Mouse (Mus musculus): ENCODE measurements around the gene 2610001J05Rik. TPM values are rescaled to one million over a fixed set of nuclear protein-coding genes. Genes with fewer than 3 reads are reported as not detected.
"Not testable (repeated sequence)": the region's sequence is repeated elsewhere in the genome, so short reads cannot be mapped to it uniquely, and the experiment has no call there.

2610001J05Rik gene
- total RNA-seq (2015) (38.0 and 50.1 TPM in 2 replicates), total RNA-seq (2017) (51.7 and 58.2 TPM in 2 replicates)

DNA sequence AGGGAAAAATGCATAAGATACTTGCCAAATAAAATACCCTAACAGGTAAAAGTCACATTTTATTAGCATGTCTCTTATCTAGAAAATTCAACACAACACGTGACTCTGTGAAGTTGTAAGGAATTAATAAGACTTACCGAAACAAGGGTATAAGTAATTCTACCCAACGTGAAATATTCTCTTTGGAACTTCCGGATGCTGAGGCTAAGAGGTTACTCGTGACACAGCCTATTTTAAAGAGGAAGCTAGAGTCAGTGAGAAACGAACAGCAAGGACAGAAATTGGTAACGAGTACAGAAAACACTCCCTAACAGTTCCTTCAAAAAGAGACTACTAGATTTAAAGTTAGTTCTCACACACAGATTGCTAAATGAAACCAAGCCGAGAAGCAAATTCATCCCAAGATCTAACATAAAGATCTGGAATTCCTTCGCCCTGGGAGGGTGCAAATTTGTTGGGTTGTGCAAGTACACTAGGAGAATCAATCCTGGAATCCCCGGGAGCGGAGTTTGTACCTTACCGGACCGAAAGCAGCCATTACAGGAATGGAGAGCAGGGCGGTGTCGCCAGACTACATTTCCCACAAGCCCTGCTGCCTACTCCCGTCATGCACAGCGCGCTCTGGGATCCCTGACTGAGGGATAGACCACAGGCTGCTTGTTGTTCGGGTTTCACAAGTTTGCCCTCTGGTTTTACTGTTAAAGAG, at the start of gene 2610001J05Rik:
TSS of gene 2610001J05Rik (minus strand) at position 600 of the 706 bp plus-strand sequence.
- ATAC-seq (replicated peaks; ENCODE audit: poor library complexity): peak; percentile 96

DNA sequence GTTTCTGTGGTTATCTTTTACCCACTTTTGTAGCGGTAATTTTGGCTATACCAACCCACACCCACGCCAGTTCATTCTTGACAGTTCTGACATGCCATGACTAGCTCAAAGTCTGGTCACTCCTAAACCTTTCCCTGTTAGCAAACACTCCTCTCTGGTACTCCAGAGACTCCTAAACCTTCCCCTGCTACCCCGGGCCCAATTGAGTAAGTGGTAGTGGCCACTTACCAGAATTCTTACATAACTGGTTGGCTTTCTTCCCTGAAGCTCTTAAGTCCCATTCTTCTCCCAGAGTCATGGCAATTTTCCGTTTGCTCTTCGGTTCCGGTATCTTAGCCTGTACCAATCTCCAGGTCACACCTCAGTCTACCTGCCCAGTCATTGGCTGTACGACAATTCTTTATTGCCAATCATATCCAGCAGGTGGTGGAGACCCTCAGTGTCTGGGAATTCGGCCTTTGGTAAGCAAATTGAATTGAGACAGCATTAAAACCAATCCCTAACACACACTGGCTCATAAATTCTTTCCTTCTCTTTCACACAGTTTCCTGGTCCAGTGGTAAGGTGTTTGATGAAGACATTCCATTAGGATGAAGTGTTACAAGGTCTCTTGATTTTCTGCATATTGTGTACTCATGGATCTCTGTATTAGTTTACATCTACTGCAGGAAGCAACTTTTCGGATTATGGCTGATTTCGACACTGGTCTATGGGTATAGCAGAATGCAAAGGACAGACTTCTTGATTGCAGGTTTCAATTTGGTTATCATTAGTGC, 38.6 kb upstream of the 2610001J05Rik start:
- no peak for ATAC-seq (replicated peaks; ENCODE audit: poor library complexity)

DNA sequence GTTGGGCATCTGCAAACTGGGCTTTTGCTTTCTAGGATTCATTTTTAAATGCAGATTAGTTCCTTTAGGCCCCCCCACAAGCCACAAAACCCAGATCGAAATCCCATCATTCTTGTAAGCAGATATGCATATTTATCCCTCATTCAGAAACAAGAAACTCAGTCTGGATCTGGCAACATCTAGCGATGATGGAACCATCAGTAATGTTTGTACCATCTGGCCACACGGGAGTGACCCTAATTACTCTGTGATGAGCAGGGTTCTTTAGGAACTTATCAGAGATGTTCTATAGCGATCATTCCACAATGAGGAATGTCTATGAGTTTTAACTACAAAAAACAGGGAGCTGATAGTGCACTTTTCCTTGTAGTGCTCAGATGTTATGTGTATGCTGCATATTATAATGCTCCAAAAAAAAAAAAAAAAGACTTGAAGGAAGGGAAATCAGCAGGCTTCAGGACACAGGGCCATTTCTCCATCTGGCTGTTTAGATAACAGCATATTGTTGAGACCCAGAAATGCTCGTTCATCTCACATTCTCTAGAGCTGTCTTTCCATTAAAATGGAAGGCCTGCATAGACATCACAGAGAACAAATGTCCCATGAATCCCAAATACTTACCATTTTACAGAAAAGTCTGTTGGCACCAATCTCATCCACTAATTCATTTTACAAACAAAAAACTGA, 31.8 kb upstream of the 2610001J05Rik start:
- ATAC-seq (replicated peaks; ENCODE audit: poor library complexity): no peak

DNA sequence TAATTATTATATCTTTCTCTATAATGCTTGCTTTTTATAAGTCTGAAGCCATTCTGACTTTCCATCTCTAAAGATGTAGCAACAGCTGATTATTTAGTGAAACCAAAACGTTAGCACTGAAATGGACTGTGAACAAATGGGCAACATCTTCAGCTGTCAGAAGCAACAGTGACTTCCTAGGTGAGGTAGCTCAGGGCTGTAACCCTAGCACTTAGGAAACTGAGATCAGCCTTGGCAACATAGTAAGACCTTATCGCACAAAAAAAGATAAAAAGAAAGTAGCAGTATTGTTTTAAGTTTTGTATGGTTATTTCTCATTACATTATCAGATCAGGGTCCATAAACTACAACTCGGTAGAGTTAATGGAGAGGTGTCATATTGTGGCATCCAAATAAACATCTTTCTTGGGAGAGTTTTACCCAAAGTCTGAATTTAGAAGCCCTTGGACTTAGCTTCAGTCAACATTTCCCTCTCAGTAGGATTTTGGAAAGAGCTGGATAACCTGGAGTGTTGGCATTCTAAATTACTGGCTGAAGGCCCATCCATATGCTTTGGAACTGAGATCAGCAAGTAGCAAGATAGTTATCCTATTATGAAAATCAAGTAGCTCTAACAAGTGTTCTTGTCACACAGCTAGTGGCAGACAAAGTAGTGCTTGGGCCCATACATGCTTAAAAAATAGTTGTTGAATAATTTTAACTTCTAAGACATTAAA, 13.7 kb upstream of the 2610001J05Rik start:
- ATAC-seq (replicated peaks; ENCODE audit: poor library complexity): no peak

DNA sequence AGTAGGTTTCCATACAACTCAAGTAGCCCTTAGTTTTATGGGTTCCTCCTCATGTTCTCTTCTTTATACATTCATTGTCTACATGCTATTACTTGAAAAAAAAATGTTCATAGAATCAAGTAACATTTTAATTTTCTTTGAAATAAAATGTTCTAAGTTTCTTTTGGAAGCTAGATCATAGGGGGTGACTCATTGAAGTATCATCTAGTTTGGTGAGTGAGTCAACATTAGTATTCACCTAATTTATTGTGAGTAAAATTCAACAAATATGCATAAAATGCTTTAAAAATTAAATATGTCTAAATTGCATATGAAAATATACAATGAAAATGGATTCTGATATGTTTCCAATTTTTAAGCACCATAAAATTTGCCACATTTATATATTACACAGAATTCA, 11.6 kb upstream of the 2610001J05Rik start:
- no peak for ATAC-seq (replicated peaks; ENCODE audit: poor library complexity)

DNA sequence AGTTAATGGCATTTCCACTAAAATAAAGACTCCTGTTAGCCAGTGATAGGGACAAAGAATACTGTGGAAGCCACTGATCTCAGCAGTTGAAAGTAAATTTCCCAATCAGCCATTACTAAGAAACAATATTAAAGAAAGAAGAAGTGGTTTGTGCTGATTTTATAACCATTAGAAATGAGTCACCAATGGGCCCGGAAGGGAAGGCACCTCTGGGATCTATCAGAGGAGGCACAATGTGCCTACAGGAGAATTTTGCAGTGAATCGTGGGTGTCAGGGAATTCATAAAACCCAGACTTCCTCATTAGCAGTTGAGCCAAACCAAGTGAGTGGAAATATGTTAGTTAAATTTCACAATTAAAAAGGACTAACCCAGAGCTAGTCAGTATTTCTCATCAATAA, 2.6 kb upstream of the 2610001J05Rik start:
- peak; percentile 47 for ATAC-seq (replicated peaks; ENCODE audit: poor library complexity)

DNA sequence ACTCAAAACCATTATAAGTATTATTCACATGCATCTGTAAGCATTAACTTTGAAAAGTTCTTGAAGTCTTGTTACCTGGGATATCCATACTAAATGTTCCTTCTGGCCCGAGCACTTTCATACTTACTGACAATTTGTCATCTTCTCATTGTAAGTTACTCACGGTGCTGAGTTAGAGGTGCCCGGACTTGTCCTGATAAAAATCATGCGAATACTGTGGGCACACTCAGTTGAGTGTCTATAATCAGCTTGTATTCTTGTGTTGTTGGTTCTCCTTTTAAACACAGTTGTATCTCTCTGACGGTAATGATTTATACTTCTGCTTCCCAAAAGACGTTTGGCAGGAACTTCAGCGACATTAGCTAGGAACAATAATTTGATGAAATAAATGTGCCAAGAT, 758 bp upstream of the 2610001J05Rik start:
- peak; percentile 15; the same call in 1 of the 2 replicates for ATAC-seq (replicated peaks; ENCODE audit: poor library complexity)

DNA sequence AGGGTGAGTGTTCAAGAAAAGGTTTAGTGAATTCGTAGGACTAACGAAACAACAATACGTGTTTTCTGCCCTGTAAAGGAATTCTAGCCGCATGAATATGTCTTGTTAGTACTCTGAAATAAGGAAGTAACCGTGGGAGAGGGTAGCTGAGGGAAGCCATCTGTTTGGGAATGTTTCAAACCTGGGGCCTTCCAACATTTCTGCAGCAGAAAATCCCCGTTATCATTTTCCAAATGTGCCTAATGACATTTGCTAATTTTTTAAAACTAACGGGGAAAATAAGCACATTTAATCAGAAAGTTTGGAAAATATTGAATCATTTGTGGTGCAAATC, 274 bp upstream of the 2610001J05Rik start:
- ATAC-seq (replicated peaks; ENCODE audit: poor library complexity): peak; percentile 32; the same call in 1 of the 2 replicates

DNA sequence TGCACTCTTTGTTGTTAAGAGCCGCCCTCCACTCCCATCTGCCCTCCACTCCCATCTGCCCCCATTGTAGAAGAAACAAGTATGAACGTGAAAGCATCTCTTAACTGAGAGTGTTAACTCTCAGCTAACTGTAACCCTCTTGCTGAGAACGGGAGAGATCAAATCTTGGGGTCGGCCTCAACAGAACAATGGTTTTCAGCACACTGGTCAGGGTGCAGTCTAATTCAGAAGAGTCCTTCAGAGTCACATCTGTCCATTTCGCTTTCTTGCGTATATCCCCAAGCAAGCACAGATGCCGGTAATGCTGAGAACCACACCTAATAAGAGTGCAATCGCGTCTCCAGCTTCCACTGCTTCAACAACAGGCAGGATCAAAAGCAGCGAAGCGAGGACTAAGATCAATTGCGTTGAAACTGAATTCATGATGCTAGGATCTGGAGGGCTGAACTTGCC, 1.0 kb downstream of the 2610001J05Rik start:
- ATAC-seq (replicated peaks; ENCODE audit: poor library complexity): no peak

DNA sequence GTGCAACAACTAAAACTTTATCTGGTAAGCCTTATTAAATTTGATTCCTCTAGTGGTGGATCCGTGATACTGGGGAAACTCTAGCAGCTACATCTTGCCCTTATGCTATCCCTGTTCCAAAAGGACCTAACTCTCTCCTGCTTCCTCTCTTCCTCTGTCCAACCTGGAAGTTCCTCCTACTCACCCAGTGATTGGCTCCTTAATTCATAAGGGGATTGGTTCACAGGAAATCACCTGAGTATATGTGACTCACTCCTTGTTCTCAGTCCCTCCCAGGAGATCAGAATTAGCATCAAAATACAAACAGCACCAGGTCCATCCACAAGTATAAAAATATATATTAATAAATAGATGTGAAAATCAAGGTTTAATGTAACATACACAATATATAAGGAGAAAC, 10.7 kb downstream of the 2610001J05Rik start:
- ATAC-seq (replicated peaks; ENCODE audit: poor library complexity): no peak

DNA sequence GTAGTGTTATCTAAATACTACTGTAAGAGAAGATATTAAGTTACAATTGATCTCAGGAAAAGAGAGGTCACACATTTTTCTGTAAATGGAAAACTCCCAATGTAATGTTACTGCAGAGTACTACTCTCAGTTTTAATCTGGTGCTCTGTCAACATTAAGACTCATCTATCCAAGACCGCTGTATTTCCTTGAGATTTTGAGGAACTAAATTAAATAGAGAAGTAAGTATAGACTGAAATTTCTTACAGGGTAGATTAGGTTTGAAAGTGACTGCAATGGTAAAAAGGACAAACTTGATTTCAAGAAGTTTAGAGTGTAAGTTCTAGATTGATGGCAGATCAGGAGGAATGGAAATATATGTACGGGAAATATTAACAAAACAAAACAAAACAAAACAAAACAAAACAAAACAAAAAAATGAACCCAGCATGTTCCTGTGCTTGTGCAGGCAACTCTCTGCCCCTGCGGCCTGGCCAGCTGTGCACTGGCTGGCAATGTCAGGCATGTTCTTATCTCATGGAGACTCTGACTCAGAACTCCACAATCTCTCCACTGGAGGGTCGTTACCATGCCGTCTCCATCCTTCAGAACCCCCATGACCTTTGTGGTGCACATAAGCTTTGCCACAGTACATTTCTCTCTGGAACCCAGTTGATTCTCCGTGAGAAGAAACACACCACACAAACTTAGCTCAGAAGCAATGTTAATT, 11.3 kb downstream of the 2610001J05Rik start:
- peak; percentile 86 for ATAC-seq (replicated peaks; ENCODE audit: poor library complexity)

DNA sequence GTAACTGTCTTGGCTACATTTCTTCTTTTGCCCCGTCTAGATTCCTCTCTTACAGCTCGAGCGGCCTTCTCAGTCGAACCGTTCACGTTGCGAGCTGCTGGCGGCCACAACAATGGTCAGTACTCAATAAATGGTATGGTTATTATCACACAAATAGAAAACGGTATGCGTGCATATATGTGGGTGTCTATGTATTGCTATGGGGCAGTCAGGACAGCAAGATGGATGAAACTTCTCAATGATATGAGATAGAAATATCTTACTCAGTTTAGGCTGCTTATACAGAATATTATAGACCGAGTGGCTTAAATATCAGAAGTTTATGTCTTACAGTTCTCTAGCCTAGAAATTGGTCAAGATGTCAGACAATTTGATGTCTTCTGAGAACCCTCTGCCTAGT, 17.1 kb downstream of the 2610001J05Rik start:
- ATAC-seq (replicated peaks; ENCODE audit: poor library complexity): no peak

DNA sequence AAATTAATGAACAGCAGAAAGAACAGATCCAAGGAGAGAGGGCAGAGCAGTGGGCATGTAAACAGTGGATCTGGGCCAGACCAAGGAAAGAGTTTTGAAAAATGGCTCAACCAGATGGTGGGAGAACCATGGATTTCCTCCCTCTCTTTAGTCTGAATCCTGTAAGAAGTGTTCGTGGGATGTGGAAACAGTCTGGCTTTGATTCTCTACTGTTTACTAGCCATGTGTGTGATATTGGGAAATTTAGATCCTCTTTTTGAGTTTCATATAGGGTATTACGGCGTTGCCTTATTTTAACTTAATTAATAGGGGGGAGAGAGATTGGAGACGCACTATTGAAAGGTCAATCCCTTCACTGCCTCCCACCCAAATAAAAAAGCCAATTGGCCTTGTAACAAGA, 18.1 kb downstream of the 2610001J05Rik start:
- peak; percentile 92 for ATAC-seq (replicated peaks; ENCODE audit: poor library complexity)

DNA sequence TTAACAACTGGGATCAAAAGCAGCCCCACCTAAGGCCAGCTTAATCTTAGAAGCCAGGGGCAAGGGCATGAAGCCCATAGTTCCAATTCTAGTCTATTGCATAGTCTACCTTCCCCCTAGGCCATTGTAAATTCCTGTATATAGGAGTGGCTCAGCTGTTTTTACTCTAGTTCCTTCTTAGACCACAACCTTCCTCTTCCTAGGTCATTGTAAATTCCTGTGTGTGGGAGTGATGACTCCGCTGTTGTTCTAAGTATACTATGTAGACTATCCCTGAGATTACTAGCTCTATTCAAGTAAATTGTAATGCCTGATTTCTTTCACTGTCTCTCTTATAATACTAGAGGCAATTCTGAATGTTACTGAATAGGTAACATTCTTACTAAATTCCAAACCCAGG, 25.3 kb downstream of the 2610001J05Rik start:
- not testable (repeated sequence) for ATAC-seq (replicated peaks; ENCODE audit: poor library complexity)

DNA sequence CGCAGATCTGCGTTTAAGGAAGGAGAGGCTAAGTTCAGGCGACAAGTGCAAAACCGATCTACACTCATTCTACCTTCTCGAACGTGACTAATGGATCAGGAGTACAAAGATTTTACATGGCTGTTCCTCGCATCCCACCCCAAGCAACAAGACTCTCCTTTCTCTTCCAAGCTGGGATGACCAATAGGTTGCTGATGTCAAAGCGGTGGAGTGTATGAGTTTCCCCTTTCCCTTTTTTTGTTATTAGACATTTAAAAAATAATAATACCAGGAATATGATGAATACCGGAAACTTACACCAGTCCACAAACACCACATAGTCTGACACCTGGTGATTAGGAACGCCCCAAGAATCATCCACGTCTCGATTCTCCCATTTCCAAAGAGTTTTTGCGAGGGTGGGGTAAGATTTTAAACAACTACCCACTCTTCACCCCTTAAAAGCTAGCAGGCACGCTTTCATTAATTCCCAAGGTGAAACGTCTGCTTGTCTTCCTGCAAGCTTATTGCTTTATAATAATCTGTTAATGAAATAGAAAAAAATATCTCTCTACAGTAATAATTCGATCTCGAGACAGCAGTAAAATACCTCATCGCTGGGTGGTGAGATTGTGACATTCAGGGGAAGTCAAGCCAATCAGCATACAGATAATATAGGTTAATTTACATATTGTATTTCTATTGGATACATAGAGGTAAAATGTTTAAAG, 31.8 kb downstream of the 2610001J05Rik start, which contains the start of gene Gpr85:
TSS of gene Gpr85 (minus strand) at position 598 of the 710 bp plus-strand sequence.
- ATAC-seq (replicated peaks; ENCODE audit: poor library complexity): peak; percentile 51

DNA sequence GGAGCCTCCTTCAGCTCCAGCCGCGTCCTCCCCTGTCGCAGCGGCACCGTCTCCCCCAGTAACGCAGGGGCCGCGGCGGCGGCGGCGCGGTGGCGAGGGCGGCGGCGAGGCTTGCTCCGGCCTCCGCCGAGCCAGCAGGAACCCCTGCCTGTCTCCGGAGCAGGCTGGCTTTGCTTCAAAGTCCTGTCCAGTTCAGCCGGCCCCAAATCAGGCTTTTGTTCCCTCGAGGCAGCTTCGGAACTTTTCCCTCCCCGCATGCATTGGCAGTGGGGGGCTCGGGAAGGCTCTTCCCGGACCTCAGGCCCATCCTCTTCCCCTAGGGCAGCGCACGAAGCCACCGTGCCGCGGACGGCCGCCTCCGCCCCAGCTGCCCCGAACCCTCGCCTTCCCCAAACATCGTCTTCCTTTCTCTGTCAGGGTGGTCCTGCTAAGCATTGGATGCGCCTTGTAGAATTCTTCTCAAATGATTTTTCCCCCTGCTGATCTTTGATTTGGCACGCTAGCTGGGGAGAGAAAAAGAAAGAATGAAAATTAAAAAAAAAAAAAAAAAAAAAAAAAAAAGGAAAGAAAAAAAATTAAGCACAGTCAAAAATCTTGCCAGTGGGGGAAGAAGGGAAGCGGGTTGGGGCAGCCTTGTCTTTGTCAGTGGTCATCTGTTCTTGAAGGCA, 32.5 kb downstream of the 2610001J05Rik start:
- peak; percentile 73 for ATAC-seq (replicated peaks; ENCODE audit: poor library complexity)

DNA sequence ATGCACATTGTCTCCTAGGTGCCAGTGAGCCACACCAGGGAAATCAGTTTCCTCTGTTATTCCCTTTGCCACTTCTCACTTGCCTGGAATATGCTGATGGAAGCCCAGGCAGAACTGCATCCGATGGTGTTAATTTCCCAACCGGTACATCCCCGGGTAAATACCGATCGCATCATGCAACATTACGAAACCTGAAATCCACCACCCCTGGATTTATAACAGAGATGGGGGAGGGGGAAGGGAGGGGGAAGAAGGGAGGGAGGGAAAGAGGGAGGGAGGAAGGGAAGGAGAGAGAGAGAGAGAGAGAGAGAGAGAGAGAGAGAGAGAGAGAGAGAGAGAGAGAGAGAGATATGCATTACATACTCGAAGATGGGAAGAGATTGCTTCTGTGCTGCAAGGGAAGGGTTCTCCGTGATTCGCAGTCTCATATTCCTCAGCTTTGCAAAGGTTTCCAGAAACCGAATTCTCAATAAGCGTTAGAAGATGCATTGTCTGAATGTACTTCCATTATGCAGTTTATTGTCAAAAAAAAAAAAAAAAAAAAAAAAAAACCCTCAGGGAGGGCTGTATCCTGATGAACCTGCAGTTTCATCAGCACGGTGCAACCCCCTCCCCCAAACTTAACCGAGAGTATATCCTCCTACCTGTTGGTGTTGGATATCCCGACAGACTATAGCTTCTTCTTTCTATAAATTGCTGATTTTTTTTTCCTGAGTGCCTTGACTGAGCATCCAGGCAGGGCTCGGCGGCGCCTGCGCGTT, 33.2 kb downstream of the 2610001J05Rik start:
- no peak for ATAC-seq (replicated peaks; ENCODE audit: poor library complexity)

DNA sequence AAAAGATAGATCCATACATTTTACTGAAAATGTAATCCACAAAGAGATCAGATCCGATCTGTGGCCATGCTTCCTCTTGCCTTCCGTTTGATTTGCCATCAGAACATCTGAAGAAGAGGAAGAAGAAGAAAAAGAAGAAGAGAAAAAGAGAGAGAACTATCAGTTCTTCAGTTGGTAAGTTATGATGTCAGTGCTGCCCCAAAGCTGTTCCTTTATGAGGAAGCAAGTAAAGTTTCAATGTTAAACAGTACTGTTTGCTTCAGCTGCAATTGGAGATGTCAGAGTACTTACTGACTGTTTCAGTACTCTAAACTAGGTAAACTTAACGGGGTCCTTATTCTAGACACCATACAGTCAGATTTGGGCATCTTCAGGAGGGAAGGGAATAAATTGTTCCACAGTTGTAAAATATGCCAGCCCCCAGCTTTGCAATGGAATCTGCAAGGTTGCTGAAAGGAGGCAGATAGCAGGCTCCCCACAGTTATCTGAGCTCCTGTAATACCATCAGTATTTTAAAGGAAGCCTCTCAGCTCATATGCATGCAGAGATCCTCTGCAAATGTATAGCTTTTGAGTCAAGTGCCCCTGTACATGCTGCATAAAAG, 34.2 kb downstream of the 2610001J05Rik start:
- peak; percentile 54 for ATAC-seq (replicated peaks; ENCODE audit: poor library complexity)
